Mouse (Mus musculus) spleen, adult 2 months (tissue): ENCODE measurements around the gene Onecut3.

Source experiments
- CTCF ChIP-seq: fragments of 200-500 bp; IDR thresholded peaks from 2 replicates; pipeline ENCODE4 v1.5.1; 2011; ENCODE audit warnings: mild to moderate bottlenecking, inconsistent platforms; ENCODE audit not compliant: insufficient read depth, insufficient read length, insufficient replicate concordance; ENCODE audit errors: extremely low read depth
- POLR2A ChIP-seq: fragments of 200-500 bp; IDR thresholded peaks from 2 replicates; pipeline ENCODE4 v1.6.1; 2011; ENCODE audit warnings: low read depth, low read length, inconsistent platforms

- TF ChIP-seq POLR2A: no peak
- no peak for TF ChIP-seq CTCF
These were observed 19.1 kb downstream of the Onecut3 start for GRCm38 (mm10) chr10:80513739-80514138.
